Mouse (Mus musculus): ENCODE results near the gene Mapk10.

- TF ChIP-seq CTCF (IDR thresholded peaks at IDR 0.05; ENCODE audit: low read depth, low read length) (no peak), TAL1 (conservative IDR thresholded peaks at IDR 0.05; ENCODE audit: low read depth, low read length) (no peak), POLR2AphosphoS5 (IDR thresholded peaks at IDR 0.05; ENCODE audit: insufficient replicate concordance, low read depth, low read length) (no peak)
Observed at GRCm38 (mm10) chr5:102859749-102860148, 351.4 kb downstream of the Mapk10 start.

All from G1E (cell line).